Mouse (Mus musculus) liver, embryonic 14.5 days (tissue): ENCODE measurements around the gene Abhd2. TPM values are rescaled to one million over a fixed set of nuclear protein-coding genes. Genes with fewer than 3 reads are reported as not detected.

Source experiments
- ATAC-seq: fragments of 200-750 bp; cut with Nextera tagmentation; 2 replicates; pipeline ENCODE4 v1.8.0; 2017; ENCODE audit warnings: moderate number of reproducible peaks, mild to moderate bottlenecking, moderate library complexity; ENCODE audit not compliant: insufficient read depth
- DNase-seq, 3 experiments: peaks; one replicate each; pipeline ENCODE4 v3.0.0-alpha.2; 2012 to 2013; ENCODE audit warnings: low read depth in 3 of 3, low spot score in 3 of 3
- H3K27ac ChIP-seq: fragments of 300-500 bp; sonication (generic); 2 replicates; pipeline ENCODE4 v1.5.1; 2014; ENCODE audit warnings: moderate library complexity, mild to moderate bottlenecking, control low read depth, inconsistent platforms
- H3K27me3 ChIP-seq: fragments of 300-500 bp; sonication (generic); 2 replicates; pipeline ENCODE4 v1.6.1; 2014; ENCODE audit warnings: mild to moderate bottlenecking, low read length, moderate library complexity; ENCODE audit not compliant: control insufficient read depth, insufficient read depth
- H3K36me3 ChIP-seq: fragments of 300-500 bp; sonication (generic); replicated peaks from 2 replicates; pipeline ENCODE4 v1.6.1; 2014; ENCODE audit warnings: low read depth; ENCODE audit not compliant: control insufficient read depth, insufficient read depth
- H3K4me1 ChIP-seq, 2 experiments: fragments of 200-500 bp in 1 of 2; fragments of 300-500 bp in 1 of 2; sonication (generic) in 1 of 2; replicated peaks; 2 replicates each; pipeline ENCODE4 v1.6.1; 2012 to 2014; ENCODE audit warnings: antibody characterized with exemption in 1 of 2, inconsistent platforms in 1 of 2, low read length in 1 of 2; ENCODE audit not compliant: control insufficient read depth in 2 of 2, insufficient read depth in 2 of 2
- H3K4me2 ChIP-seq: fragments of 300-500 bp; sonication (generic); 2 replicates; pipeline ENCODE4 v1.6.1; 2014; ENCODE audit warnings: low read depth, mild to moderate bottlenecking, control low read depth, moderate library complexity
- H3K4me3 ChIP-seq, 2 experiments: fragments of 200-500 bp in 1 of 2; fragments of 300-500 bp in 1 of 2; sonication (generic) in 1 of 2; 2 replicates each; pipeline ENCODE4 v1.5.1; 2012 to 2014; ENCODE audit warnings: low read depth in 2 of 2, low read length in 2 of 2, mild to moderate bottlenecking in 2 of 2, control low read depth in 1 of 2, inconsistent platforms in 1 of 2, moderate library complexity in 1 of 2; ENCODE audit not compliant: insufficient read depth in 1 of 2
- H3K9ac ChIP-seq: fragments of 300-500 bp; sonication (generic); replicated peaks from 2 replicates; pipeline ENCODE4 v1.6.1; 2014; ENCODE audit warnings: mild to moderate bottlenecking, control low read depth, moderate library complexity
- H3K9me3 ChIP-seq: fragments of 300-500 bp; sonication (generic); 2 replicates; pipeline ENCODE4 v1.6.1; 2016; ENCODE audit warnings: low read length, mixed read lengths; ENCODE audit not compliant: control insufficient read depth
- CTCF ChIP-seq: IDR thresholded peaks from 2 replicates; pipeline ENCODE4 v1.5.1; 2016; ENCODE audit warnings: antibody characterized with exemption, low read depth, control low read depth
- EP300 ChIP-seq: IDR thresholded peaks from 2 replicates; pipeline ENCODE4 v1.6.1; 2016; ENCODE audit warnings: antibody characterized with exemption, low read depth
- WGBS: fragments of 180-500 bp; shearing (Covaris S2); extraction: QIAGEN DNeasy Blood & Tissue Kit; methylation state at CpG from one replicate; pipeline ENCODE4 v1.1.7; 2014; ENCODE audit not compliant: insufficient replicate concordance; 5-methylcytosine and 5-hydroxymethylcytosine counted together
- polyA plus RNA-seq, 2 experiments: library from polyadenylated mRNA; depleted of rRNA in 1 of 2; stranded (reverse) in 1 of 2; unstranded in 1 of 2; fragments of >200 nt; fragmentation: Nextera tagmentation in 1 of 2; extraction: Ambion mirVana in 1 of 2; gene quantifications; 2 replicates each; pipeline versions ENCODE4 v1.2.1 to v1.2.3; 2012 to 2014

Abhd2 gene
- polyA plus RNA-seq, 2 experiments, result 5.6 to 11.4 TPM

DNA sequence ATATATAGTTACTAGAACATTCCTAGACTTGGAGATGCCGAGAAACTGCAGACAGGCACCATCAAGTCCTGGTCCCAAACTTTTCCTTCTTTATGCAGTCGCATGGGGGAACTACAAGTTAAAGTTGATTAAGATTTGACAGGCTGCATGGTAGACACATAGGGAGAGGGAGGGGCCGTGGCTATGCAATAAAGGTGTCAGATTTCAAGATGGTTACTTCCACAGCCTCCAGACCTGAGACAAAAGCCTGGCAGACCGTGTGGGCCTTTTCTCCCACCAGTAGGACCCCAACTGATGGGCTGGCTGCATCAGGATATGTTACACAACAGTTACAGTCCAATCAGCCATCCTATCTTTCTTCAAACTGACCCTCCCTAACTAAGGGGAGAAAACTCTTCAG, 96.4 kb downstream of the Abhd2 start:
- ATAC-seq (no peak), DNase-seq (no peak)
- no peak overlapping the region for H3K4me2 ChIP-seq
- TF ChIP-seq EP300 (no peak), CTCF (no peak)
- no peaks in the 10 kb centered on the region for H3K9me3 ChIP-seq
- no peaks in the 10 kb centered on the region for H3K27me3 ChIP-seq
- H3K9ac ChIP-seq, result no peak overlapping the region
- no peaks in the 10 kb centered on the region for H3K36me3 ChIP-seq
- no peak overlapping the region for H3K4me3 ChIP-seq
- H3K4me1 ChIP-seq, result no peaks in the 10 kb centered on the region; a peak in 1 of 4 replicates
- no peak overlapping the region for H3K27ac ChIP-seq
- WGBS, result 36% methylated on average over 4 of the region's 4 CpGs

DNA sequence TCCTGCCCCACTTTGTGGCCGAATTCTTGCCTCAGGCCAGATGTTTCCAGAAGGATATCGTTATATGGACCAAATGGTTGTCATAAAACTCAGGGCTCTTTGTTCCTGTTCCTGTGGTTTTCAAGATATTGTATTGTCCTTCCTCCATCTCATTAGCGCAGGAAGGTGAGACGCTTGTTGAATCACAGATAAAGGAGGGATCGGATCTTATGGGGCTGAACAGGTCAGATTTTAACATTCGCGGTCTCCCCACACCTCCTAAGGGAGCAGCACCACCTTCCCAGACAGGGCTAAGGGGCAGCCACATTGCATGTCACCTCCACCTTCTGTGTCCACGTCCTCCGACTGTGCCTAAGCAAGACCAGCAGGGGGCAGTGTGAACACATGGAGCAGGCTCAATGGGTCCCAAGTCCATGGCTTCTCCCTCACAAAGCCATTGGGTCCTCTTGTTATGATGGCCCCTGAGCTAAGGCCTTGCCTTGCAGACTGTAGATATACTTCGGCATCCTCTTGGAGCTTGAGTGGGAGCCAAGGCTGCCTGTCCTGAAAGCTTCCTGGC, 98.4 kb downstream of the Abhd2 start:
- Histone ChIP-seq H3K4me2 (no peak overlapping the region), H3K4me1 (peaks cover 0 to 3% of the 10 kb centered on the region in 2 experiments; a peak in 2 of 4 replicates), H3K36me3 (no peaks in the 10 kb centered on the region), H3K9ac (no peak overlapping the region), H3K9me3 (no peaks in the 10 kb centered on the region), H3K27me3 (no peaks in the 10 kb centered on the region), H3K27ac (no peak overlapping the region), H3K4me3 (no peak overlapping the region)
- DNase-seq, result peak; percentile 48 to 60 (median 51)
- peak; percentile 99 for TF ChIP-seq CTCF
- TF ChIP-seq EP300, result no peak
- ATAC-seq, result peak; percentile 65; the same call in 1 of the 2 replicates
- WGBS, result 11% methylated on average over 10 of the region's 10 CpGs

DNA sequence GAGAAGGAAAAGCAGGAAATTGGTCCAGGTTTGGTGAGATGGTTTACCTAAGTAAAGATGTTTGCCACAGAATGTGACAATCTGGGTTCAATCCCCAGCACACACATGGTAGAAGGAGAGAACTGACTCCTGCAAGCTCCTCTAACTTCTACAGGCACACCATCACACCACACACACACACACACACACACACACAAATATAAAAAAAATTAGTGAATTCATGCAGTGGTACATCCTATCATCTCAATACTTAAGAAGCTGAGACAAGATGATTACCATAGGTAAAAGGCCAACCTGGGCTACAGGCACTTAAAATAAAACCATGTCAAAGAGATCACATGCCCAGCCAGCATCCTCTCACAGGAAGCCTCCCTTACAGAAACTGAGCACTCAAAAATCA, 101.0 kb downstream of the Abhd2 start:
- TF ChIP-seq CTCF, result no peak
- no peak for TF ChIP-seq EP300
- Histone ChIP-seq H3K9me3 (no peaks in the 10 kb centered on the region), H3K4me2 (no peak overlapping the region), H3K27ac (no peak overlapping the region), H3K4me3 (no peak overlapping the region), H3K36me3 (no peaks in the 10 kb centered on the region), H3K4me1 (peaks cover 0 to 9% of the 10 kb centered on the region in 2 experiments; a peak in 2 of 4 replicates), H3K27me3 (no peaks in the 10 kb centered on the region), H3K9ac (no peak overlapping the region)
- no peak for DNase-seq
- no peak for ATAC-seq

DNA sequence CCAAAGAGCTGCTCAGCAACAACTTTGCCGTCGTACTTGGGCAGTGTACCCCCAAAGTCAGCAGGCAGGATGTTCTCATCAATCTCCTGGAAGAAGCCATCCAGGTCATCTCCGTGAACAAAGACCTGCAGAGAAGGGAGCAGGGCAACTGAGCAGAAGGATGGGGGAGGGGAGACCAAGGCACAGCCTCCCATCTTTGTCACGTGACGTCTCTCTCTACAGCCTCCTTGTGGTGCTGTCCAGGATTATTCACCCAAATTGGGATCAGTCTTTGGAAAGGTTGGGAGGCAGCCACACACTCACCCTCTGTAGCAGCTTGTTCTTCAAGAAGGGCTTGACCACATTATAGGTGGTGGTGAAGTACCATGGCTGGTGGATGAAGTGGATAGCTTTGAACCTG, 102.6 kb downstream of the Abhd2 start:
- Histone ChIP-seq H3K4me2 (no peak overlapping the region), H3K4me3 (no peak overlapping the region), H3K4me1 (peaks cover 0 to 9% of the 10 kb centered on the region in 2 experiments; a peak in 2 of 4 replicates), H3K27me3 (no peaks in the 10 kb centered on the region), H3K9me3 (no peaks in the 10 kb centered on the region), H3K9ac (no peak overlapping the region), H3K27ac (no peak overlapping the region), H3K36me3 (no peaks in the 10 kb centered on the region)
- TF ChIP-seq CTCF, result no peak
- no peak for TF ChIP-seq EP300
- no peak for ATAC-seq
- WGBS, result 66% methylated on average over 5 of the region's 5 CpGs
- DNase-seq, result no peak

DNA sequence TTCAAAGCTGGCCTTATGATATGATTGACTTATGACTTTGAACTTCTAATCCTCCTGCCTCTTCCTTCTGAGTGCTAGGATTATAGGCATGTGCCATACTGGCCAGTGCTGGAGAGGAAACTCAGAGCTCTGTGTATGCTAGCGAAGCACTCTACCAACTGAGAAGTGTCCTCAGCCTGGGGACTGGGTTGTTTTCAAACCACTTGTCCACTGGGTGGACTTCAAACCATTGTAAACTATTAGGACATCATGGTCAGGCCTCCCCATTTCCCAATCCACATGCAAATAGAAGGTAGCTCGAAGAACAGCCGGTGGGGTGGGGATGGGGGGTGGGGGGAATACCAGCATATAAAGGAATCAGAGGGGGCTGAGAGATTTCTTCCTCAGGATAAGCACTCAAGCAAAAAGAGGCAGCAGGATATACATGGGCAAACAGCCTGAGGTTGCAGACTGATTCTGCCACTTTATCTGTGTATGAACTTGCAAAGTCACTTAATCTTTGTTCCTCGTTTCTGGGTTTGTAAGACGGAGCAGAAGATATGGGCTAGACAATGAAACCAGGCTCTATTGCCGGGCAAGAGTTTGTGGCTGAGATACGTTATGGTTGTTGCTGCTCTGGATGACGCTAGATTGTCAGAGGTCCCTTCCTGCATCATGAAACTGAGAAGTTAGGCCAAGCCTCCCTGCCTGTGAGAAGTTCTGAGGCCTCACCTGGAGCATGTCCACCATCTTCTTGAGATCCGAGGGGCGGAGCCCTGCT, 103.7 kb downstream of the Abhd2 start:
- peak; percentile 50; the same call in 1 of the 2 replicates for ATAC-seq
- TF ChIP-seq EP300 (no peak), CTCF (no peak)
- no peak overlapping the region for H3K9ac ChIP-seq
- no peak overlapping the region for H3K4me2 ChIP-seq
- no peaks in the 10 kb centered on the region for H3K36me3 ChIP-seq
- H3K27ac ChIP-seq, result no peak overlapping the region
- no peak for DNase-seq
- H3K9me3 ChIP-seq, result no peaks in the 10 kb centered on the region
- WGBS, result 27% methylated on average over 10 of the region's 10 CpGs
- H3K27me3 ChIP-seq, result no peaks in the 10 kb centered on the region
- peaks cover 0 to 9% of the 10 kb centered on the region in 2 experiments; a peak in 2 of 4 replicates for H3K4me1 ChIP-seq
- H3K4me3 ChIP-seq, result no peak overlapping the region
